Mouse (Mus musculus) adrenal gland, adult 2 months (tissue): Measurements from ENCODE around the gene Gm12355. TPM values are rescaled to one million over a fixed set of nuclear protein-coding genes. Genes with fewer than 3 reads are reported as not detected.

Experiments
- DNase-seq: peaks from one replicate; pipeline ENCODE4 v3.0.0; 2021
- polyA plus RNA-seq: library from polyadenylated mRNA; depleted of rRNA; stranded (reverse); fragments of >200 nt; gene quantifications from 2 replicates; pipeline ENCODE4 v1.2.3, GENCODE M21; 2012; rRNA removed
- total RNA-seq, 2 experiments: library from RNA; stranded (reverse); gene quantifications; 2 replicates each; pipeline ENCODE4 v1.2.3; 2021

Gene Gm12355
- total and polyA plus RNA-seq, 3 experiments = 6.3 to 15.3 TPM; not detected in 1

- no peak for DNase-seq
Observed at GRCm38 (mm10) chr11:98581286-98582029, 44.0 kb downstream of the Gm12355 start.

DNA sequence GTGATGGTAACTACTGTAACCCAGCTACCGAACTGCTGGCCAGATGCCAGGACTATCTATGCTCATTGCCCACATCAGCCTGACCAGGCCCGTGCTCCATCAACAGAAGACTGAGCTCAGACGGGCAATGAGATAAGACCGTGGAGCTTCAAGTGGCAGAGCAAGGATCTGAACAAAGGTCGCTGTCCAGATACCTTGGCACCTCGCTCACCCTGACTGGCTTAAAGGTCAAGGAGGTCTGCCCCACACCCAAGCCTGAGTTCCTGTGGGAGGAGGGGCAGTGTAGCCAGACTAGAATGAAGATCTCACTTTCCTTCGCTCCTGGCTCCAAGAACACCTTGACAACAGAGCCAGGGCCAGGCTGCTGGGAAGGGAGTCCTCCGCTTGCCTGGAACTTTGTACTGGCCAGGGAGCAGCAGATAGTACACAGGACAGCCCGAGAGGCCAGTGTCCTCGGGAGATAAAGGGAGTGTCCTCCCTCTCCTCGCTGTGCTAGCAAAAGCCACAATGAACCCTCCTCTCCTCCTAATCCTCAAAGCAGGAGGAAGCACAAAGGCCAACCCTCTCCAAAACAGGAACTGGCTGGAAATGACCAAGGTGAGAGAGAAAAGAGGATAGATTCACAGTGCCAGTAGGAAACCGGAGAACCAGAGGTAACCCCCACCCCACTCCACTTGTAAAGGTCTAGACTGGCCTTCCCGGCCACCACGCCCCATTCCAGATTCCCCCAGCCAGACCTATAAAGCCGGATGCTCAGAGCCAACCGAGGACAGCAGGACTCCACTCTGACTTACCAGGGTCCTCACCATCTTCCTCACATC, 45.0 kb downstream of the Gm12355 start:
- peak; percentile 48 for DNase-seq

- peak; percentile 60 for DNase-seq
Observed at GRCm38 (mm10) chr11:98577776-98578175, 47.7 kb downstream of the Gm12355 start.

Other genes starting within 250 kb of the Gm12355 start
- under 1 TPM; 0.31 to 0.32 TPM for gene Tcap, start 241.8 kb downstream of the Gm12355 start, total RNA-seq
- gene Tcap, start 241.8 kb downstream of the Gm12355 start, polyA plus RNA-seq = 0.46 and 0.54 TPM in 2 replicates
- 100 to 1,000 TPM; 314 to 601 TPM for gene Pnmt, start 239.2 kb downstream of the Gm12355 start, total RNA-seq
- gene Pnmt, start 239.2 kb downstream of the Gm12355 start, polyA plus RNA-seq = 379 and 598 TPM in 2 replicates
- 1 to 10 TPM; 4.7 to 5.9 TPM for gene Pgap3, start 225.2 kb downstream of the Gm12355 start, total RNA-seq
- gene Pgap3, start 225.2 kb downstream of the Gm12355 start, polyA plus RNA-seq = 18.4 and 20.3 TPM in 2 replicates
- gene Erbb2, start 213.2 kb downstream of the Gm12355 start, total RNA-seq = 1 to 10 TPM; 2.4 to 5.9 TPM
- 7.0 and 7.2 TPM in 2 replicates for gene Erbb2, start 213.2 kb downstream of the Gm12355 start, polyA plus RNA-seq
- 10 to 100 TPM; 88.5 to 93.5 TPM for gene Mien1, start 186.7 kb downstream of the Gm12355 start, total RNA-seq
- 43.0 and 49.2 TPM in 2 replicates for gene Mien1, start 186.7 kb downstream of the Gm12355 start, polyA plus RNA-seq
- gene Grb7, start 179.3 kb downstream of the Gm12355 start, total RNA-seq = under 1 TPM; 0.35 to 0.45 TPM
- gene Grb7, start 179.3 kb downstream of the Gm12355 start, polyA plus RNA-seq = 0.97 and 1.1 TPM in 2 replicates
- gene Ikzf3, start 79.6 kb downstream of the Gm12355 start, total RNA-seq = under 1 TPM; 0.72 to 0.86 TPM
- gene Ikzf3, start 79.6 kb downstream of the Gm12355 start, polyA plus RNA-seq = 0.10 and 0.36 TPM in 2 replicates
- under 1 TPM; 0.66 to 0.69 TPM for gene Zpbp2, start 74.6 kb downstream of the Gm12355 start, total RNA-seq
- 0.10 and 0.30 TPM in 2 replicates for gene Zpbp2, start 74.6 kb downstream of the Gm12355 start, polyA plus RNA-seq
- gene Ormdl3, start 38.3 kb downstream of the Gm12355 start, total RNA-seq = 100 to 1,000 TPM in 1 of 2 experiments, 10 to 100 TPM in 1; 94.9 to 180 TPM
- gene Ormdl3, start 38.3 kb downstream of the Gm12355 start, polyA plus RNA-seq = 151 and 188 TPM in 2 replicates
- gene Lrrc3c, start 27.4 kb downstream of the Gm12355 start, total RNA-seq = not detected
- gene Lrrc3c, start 27.4 kb downstream of the Gm12355 start, polyA plus RNA-seq = not detected in 2 replicates
- gene Gsdma3, start 699 bp upstream of the Gm12355 start, total RNA-seq = 10 to 100 TPM in 1 of 2 experiments, 1 to 10 TPM in 1; 4.7 to 19.4 TPM
- gene Gsdma3, start 699 bp upstream of the Gm12355 start, polyA plus RNA-seq = not detected in 2 replicates
- under 1 TPM; 0.35 to 0.69 TPM for gene Gsdma2, start 21.1 kb upstream of the Gm12355 start, total RNA-seq
- 0.12 TPM in 2 replicates for gene Gsdma2, start 21.1 kb upstream of the Gm12355 start, polyA plus RNA-seq
- not detected for gene Gsdma, start 38.7 kb upstream of the Gm12355 start, total RNA-seq
- gene Gsdma, start 38.7 kb upstream of the Gm12355 start, polyA plus RNA-seq = not detected in 2 replicates
- 100 to 1,000 TPM; 128 to 130 TPM for gene Psmd3, start 56.9 kb upstream of the Gm12355 start, total RNA-seq
- 177 and 195 TPM in 2 replicates for gene Psmd3, start 56.9 kb upstream of the Gm12355 start, polyA plus RNA-seq
- not detected for gene Csf3, start 75.6 kb upstream of the Gm12355 start, total RNA-seq
- gene Csf3, start 75.6 kb upstream of the Gm12355 start, polyA plus RNA-seq = 0.26 TPM in 1 of 2 replicates, not detected in the other
- 10 to 100 TPM; 45.3 to 55.1 TPM for gene Med24, start 103.8 kb upstream of the Gm12355 start, total RNA-seq
- gene Med24, start 103.8 kb upstream of the Gm12355 start, polyA plus RNA-seq = 74.3 and 99.6 TPM in 2 replicates
- gene Thra, start 115.0 kb upstream of the Gm12355 start, total RNA-seq = 10 to 100 TPM; 84.6 to 86.1 TPM
- gene Thra, start 115.0 kb upstream of the Gm12355 start, polyA plus RNA-seq = 105 and 132 TPM in 2 replicates
- gene Nr1d1, start 149.7 kb upstream of the Gm12355 start, total RNA-seq = 100 to 1,000 TPM; 135 to 155 TPM
- 404 and 577 TPM in 2 replicates for gene Nr1d1, start 149.7 kb upstream of the Gm12355 start, polyA plus RNA-seq
- gene Msl1, start 169.9 kb upstream of the Gm12355 start, total RNA-seq = 10 to 100 TPM; 80.9 to 98.0 TPM
- 63.2 and 65.0 TPM in 2 replicates for gene Msl1, start 169.9 kb upstream of the Gm12355 start, polyA plus RNA-seq
- gene Casc3, start 179.2 kb upstream of the Gm12355 start, total RNA-seq = 10 to 100 TPM; 30.0 to 32.3 TPM
- 27.9 and 30.2 TPM in 2 replicates for gene Casc3, start 179.2 kb upstream of the Gm12355 start, polyA plus RNA-seq
- under 1 TPM; 0.29 to 0.79 TPM for gene Rapgefl1, start 211.1 kb upstream of the Gm12355 start, total RNA-seq
- gene Rapgefl1, start 211.1 kb upstream of the Gm12355 start, polyA plus RNA-seq = 1.5 and 1.9 TPM in 2 replicates
- 10 to 100 TPM; 15.6 to 23.7 TPM for gene Wipf2, start 238.0 kb upstream of the Gm12355 start, total RNA-seq
- gene Wipf2, start 238.0 kb upstream of the Gm12355 start, polyA plus RNA-seq = 8.9 and 13.4 TPM in 2 replicates